In the genomic region with DNA sequence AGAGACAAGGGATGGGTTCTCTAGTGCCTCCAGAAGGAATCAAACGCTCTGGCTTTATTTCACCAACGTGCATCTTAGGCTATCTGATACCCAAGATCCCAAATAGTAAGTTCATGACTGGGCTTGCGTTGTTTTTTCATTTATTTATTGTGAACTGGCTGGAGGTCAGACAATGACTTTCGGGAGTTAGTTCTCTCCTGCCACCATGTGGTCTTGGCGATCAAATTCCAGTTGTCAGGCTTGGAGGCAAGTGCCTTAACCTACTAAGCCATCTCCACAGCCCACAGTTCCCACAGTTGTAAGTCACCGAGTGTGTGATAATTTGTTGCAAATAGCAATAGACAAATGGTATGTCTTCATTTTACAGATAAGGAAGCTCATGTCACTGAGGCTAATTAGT, we compare ENCODE assay signal across 10 mouse cellular contexts. TPM values are rescaled to one million over a fixed set of nuclear protein-coding genes. Genes with fewer than 3 reads are reported as not detected.
A peak's percentile ranks its signal among the peaks of the same experiment; 100 is the strongest.
DNase-seq lines count a peak whose midpoint lies in the region; ATAC-seq and TF ChIP-seq lines count a peak whose summit lies in the region.
"Had no signal": no experiment of that assay in that cellular context is flagged by ENCODE, and none has a peak within 500 bp of the region (broad histone marks: within the 10 kb centered on the region; RNA-seq: fewer than 3 reads in every experiment).

No protein-coding gene starts in this region.

- TF ChIP-seq RAD21 in CH12.LX (IDR thresholded peaks at IDR 0.05; ENCODE audit: low read depth, low read length), result peak; percentile 16

- in situ Hi-C loops in CH12.LX (cut with MboI; ENCODE audit: low pct_ligation_motif_present, low pct_unique_long_range_greater_than_20kb, low sequenced_read_pairs), result no loop called here

- no peak overlapping the region for H3K4me3 ChIP-seq in forebrain, embryonic 14.5 days (ENCODE audit: low read depth, low read length)
- no peak overlapping the region for H3K4me3 ChIP-seq in forebrain, embryonic 15.5 days
- no peak overlapping the region for H3K4me3 ChIP-seq in layer of hippocampus, adult 2 months
- no peak overlapping the region for H3K4me3 ChIP-seq in CH12.LX (replicated peaks in 1 of 3; ENCODE audit: low read depth in 2 of 3, low read length in 2 of 3, poor library complexity in 1 of 3)
- H3K4me3 ChIP-seq: liver, embryonic 12.5 days; midbrain, embryonic 13.5 days had no signal

- DNase-seq in forebrain, embryonic 14.5 days (ENCODE audit: low spot score), result peak; percentile 2
- DNase-seq in layer of hippocampus, adult 2 months (ENCODE audit: low spot score in 2 of 2), result no peak
- no peak for DNase-seq in layer of hippocampus, adult 11-12 months (ENCODE audit: low spot score)
- DNase-seq in CH12.LX (ENCODE audit: extremely low read depth), result no peak
- peak; percentile 20 for DNase-seq in brain, embryonic 14.5 days (ENCODE audit: low read depth)
- DNase-seq in layer of hippocampus, postnatal 25 days (ENCODE audit: extremely low spot score in 1 of 2, low spot score in 1 of 2), result no peak

- no peak for ATAC-seq in forebrain, embryonic 14.5 days
- ATAC-seq in forebrain, embryonic 15.5 days (replicated peaks), result no peak
- no peak for ATAC-seq in erythroblast, adult 5-6 weeks (replicated peaks; ENCODE audit: low FRiP score, poor library complexity, severe bottlenecking)
- ATAC-seq: liver, embryonic 12.5 days; midbrain, embryonic 13.5 days had no signal

- no peak overlapping the region for H3K9ac ChIP-seq in forebrain, embryonic 14.5 days (ENCODE audit: low read length)
- H3K9ac ChIP-seq in forebrain, embryonic 15.5 days (replicated peaks), result no peak overlapping the region
- no peak overlapping the region for H3K9ac ChIP-seq in CH12.LX (ENCODE audit: insufficient read depth, low read depth)
- H3K9ac ChIP-seq: liver, embryonic 12.5 days; midbrain, embryonic 13.5 days had no signal

- H3K36me3 ChIP-seq in forebrain, embryonic 14.5 days (ENCODE audit: control insufficient read depth, insufficient read depth, low read length), result peaks cover 18% of the 10 kb centered on the region; the same call in 1 of the 2 replicates
- H3K36me3 ChIP-seq in forebrain, embryonic 15.5 days, result peaks cover 13% of the 10 kb centered on the region
- H3K36me3 ChIP-seq in CH12.LX (replicated peaks in 1 of 2; ENCODE audit: control insufficient read depth in 1 of 2, insufficient read depth in 1 of 2, low read length in 1 of 2), result peaks cover 3 to 29% of the 10 kb centered on the region in 2 experiments

- WGBS in forebrain, embryonic 14.5 days, result 85% methylated on average over 6 of the region's 6 CpGs
- 76% methylated on average over 6 of the region's 6 CpGs for WGBS in forebrain, embryonic 15.5 days

- no peaks in the 10 kb centered on the region for H3K79me2 ChIP-seq in CH12.LX (replicated peaks; ENCODE audit: control insufficient read depth, extremely low read depth, insufficient read depth, poor library complexity, severe bottlenecking)

- peak; percentile 53 for TF ChIP-seq CTCF in layer of hippocampus, adult 2 months (conservative IDR thresholded peaks at IDR 0.05)
- peak in 1 of 2 experiments; percentile 21; a peak in 2 of 4 replicates for TF ChIP-seq CTCF in CH12.LX (conservative IDR thresholded peaks at IDR 0.05 in 1 of 2, IDR thresholded peaks at IDR 0.05 in 1 of 2; ENCODE audit: low read depth in 2 of 2, low read length in 2 of 2)
- peak; percentile 11; the same call in 1 of the 2 replicates for TF ChIP-seq CTCF in brain, embryonic 14.5 days (IDR thresholded peaks at IDR 0.05; ENCODE audit: borderline replicate concordance, extremely low read depth, insufficient read depth, insufficient read length)

- H3K4me1 ChIP-seq in forebrain, embryonic 14.5 days (ENCODE audit: control insufficient read depth, insufficient read depth, low read length), result no peaks in the 10 kb centered on the region
- no peaks in the 10 kb centered on the region for H3K4me1 ChIP-seq in forebrain, embryonic 15.5 days
- peaks cover 5 to 21% of the 10 kb centered on the region in 2 experiments for H3K4me1 ChIP-seq in CH12.LX (ENCODE audit: control insufficient read depth in 1 of 2, insufficient read depth in 2 of 2)
- H3K4me1 ChIP-seq: liver, embryonic 12.5 days; midbrain, embryonic 13.5 days had no signal

- H3K27me3 ChIP-seq in forebrain, embryonic 14.5 days (replicated peaks; ENCODE audit: control insufficient read depth, insufficient read depth, low read length), result no peaks in the 10 kb centered on the region
- H3K27me3 ChIP-seq in forebrain, embryonic 15.5 days, result no peaks in the 10 kb centered on the region
- H3K27me3 ChIP-seq in CH12.LX (replicated peaks), result no peaks in the 10 kb centered on the region
- H3K27me3 ChIP-seq: liver, embryonic 12.5 days; midbrain, embryonic 13.5 days had no signal

- TF ChIP-seq EP300 in CH12.LX (IDR thresholded peaks at IDR 0.05; ENCODE audit: low read length), result no peak

- no peak for TF ChIP-seq POLR2A in CH12.LX (IDR thresholded peaks at IDR 0.05; ENCODE audit: low read depth, low read length)
- no peak for TF ChIP-seq POLR2A in brain, embryonic 14.5 days (IDR thresholded peaks at IDR 0.05; ENCODE audit: borderline replicate concordance, extremely low read depth, insufficient read depth, insufficient read length, poor library complexity, severe bottlenecking)

- peaks cover 4% of the 10 kb centered on the region; the same call in 1 of the 2 replicates for H3K9me3 ChIP-seq in forebrain, embryonic 14.5 days (replicated peaks; ENCODE audit: control insufficient read depth, low read length)
- H3K9me3 ChIP-seq in forebrain, embryonic 15.5 days, result no peaks in the 10 kb centered on the region
- no peaks in the 10 kb centered on the region for H3K9me3 ChIP-seq in CH12.LX (replicated peaks; ENCODE audit: low read length)
- H3K9me3 ChIP-seq: liver, embryonic 12.5 days; midbrain, embryonic 13.5 days had no signal

- H3K4me2 ChIP-seq in forebrain, embryonic 14.5 days (ENCODE audit: low read length), result no peak overlapping the region
- H3K4me2 ChIP-seq in forebrain, embryonic 15.5 days (replicated peaks), result no peak overlapping the region
- H3K4me2 ChIP-seq in CH12.LX (ENCODE audit: insufficient read depth, low read depth, poor library complexity, severe bottlenecking), result no peak overlapping the region
- H3K4me2 ChIP-seq: liver, embryonic 12.5 days; midbrain, embryonic 13.5 days had no signal

- H3K27ac ChIP-seq in forebrain, embryonic 14.5 days (ENCODE audit: low read depth, low read length), result no peak overlapping the region
- no peak overlapping the region for H3K27ac ChIP-seq in forebrain, embryonic 15.5 days (replicated peaks)
- H3K27ac ChIP-seq in layer of hippocampus, adult 2 months, result no peak overlapping the region
- no peak overlapping the region for H3K27ac ChIP-seq in CH12.LX (ENCODE audit: insufficient read depth, low read depth)
- H3K27ac ChIP-seq: liver, embryonic 12.5 days; midbrain, embryonic 13.5 days had no signal

- dilution Hi-C loops in CH12.LX (cut with MboI; ENCODE audit: extremely low pct_ligation_motif_present, extremely low pct_unique_long_range_greater_than_20kb, low sequenced_read_pairs), result no loop called here

TF ChIP-seq in CH12.LX, 34 proteins besides CTCF, POLR2A, EP300 and RAD21 (continues in another document):
- TF ChIP-seq CHD2 (IDR thresholded peaks at IDR 0.05; ENCODE audit: low read length), result no peak
- no peak for TF ChIP-seq ETS1 (conservative IDR thresholded peaks at IDR 0.05; ENCODE audit: low read depth, low read length)
- TF ChIP-seq SIN3A (IDR thresholded peaks at IDR 0.05; ENCODE audit: low read length), result no peak
- no peak for TF ChIP-seq MEF2A (IDR thresholded peaks at IDR 0.05; ENCODE audit: borderline replicate concordance, low read depth, low read length)
- no peak for TF ChIP-seq ZKSCAN1 (IDR thresholded peaks at IDR 0.05; ENCODE audit: borderline replicate concordance, low read depth, low read length)
- no peak for TF ChIP-seq MAFK (IDR thresholded peaks at IDR 0.05; ENCODE audit: insufficient replicate concordance, low read length)
- no peak for TF ChIP-seq RCOR1 (conservative IDR thresholded peaks at IDR 0.05; ENCODE audit: low read depth, low read length)
- no peak for TF ChIP-seq NELFE (IDR thresholded peaks at IDR 0.05; ENCODE audit: low read depth, low read length)

RNA-seq across cellular contexts. Expression of a gene that starts 30.4 kb away (rescaled TPM):
- 5.1 and 7.0 TPM in 2 replicates for polyA plus RNA-seq in forebrain, embryonic 14.5 days (2014; fragmentation: Nextera tagmentation; extraction: Ambion mirVana)
- 9.7 and 9.9 TPM in 2 replicates for polyA plus RNA-seq in forebrain, embryonic 15.5 days (2015; fragmentation: Nextera tagmentation; extraction: Ambion mirVana)
- total RNA-seq in layer of hippocampus, adult 2 months (2021), result 10 to 100 TPM; 22.2 to 25.6 TPM
- total RNA-seq in CH12.LX (2012; rRNA removed), result 21.6 and 24.4 TPM in 2 replicates
- 27.6 and 28.4 TPM in 2 replicates for total RNA-seq in CH12.LX (2014; rRNA removed)
- 63.2 and 67.7 TPM in 2 replicates for polyA plus RNA-seq in CH12.LX (2012; ENCODE audit: insufficient read length, low read depth)
- polyA plus RNA-seq in brain, embryonic 14.5 days (2012; rRNA removed), result 6.6 and 12.6 TPM in 2 replicates
- 5.2 and 26.5 TPM in 2 replicates for total RNA-seq in erythroblast, adult 5-6 weeks (2015; ENCODE audit: low replicate concordance)
- total RNA-seq in erythroblast, adult 5-6 weeks (2017; ENCODE audit: low replicate concordance), result 6.6 and 9.9 TPM in 2 replicates
- total RNA-seq in layer of hippocampus, postnatal 25 days (2021), result 10 to 100 TPM; 21.1 to 23.8 TPM

RNA-seq across cellular contexts. Expression of a gene that starts 45.8 kb away (rescaled TPM):
- polyA plus RNA-seq in forebrain, embryonic 14.5 days (2014; fragmentation: Nextera tagmentation; extraction: Ambion mirVana), result 90.4 and 101 TPM in 2 replicates
- 78.5 and 79.3 TPM in 2 replicates for polyA plus RNA-seq in forebrain, embryonic 15.5 days (2015; fragmentation: Nextera tagmentation; extraction: Ambion mirVana)
- 10 to 100 TPM; 18.7 to 20.7 TPM for total RNA-seq in layer of hippocampus, adult 2 months (2021)
- 25.3 and 36.8 TPM in 2 replicates for total RNA-seq in CH12.LX (2012; rRNA removed)
- 93.4 and 118 TPM in 2 replicates for total RNA-seq in CH12.LX (2014; rRNA removed)
- polyA plus RNA-seq in CH12.LX (2012; ENCODE audit: insufficient read length, low read depth), result 354 and 355 TPM in 2 replicates
- 20.3 and 21.5 TPM in 2 replicates for polyA plus RNA-seq in brain, embryonic 14.5 days (2012; rRNA removed)
- total RNA-seq in erythroblast, adult 5-6 weeks (2015; ENCODE audit: low replicate concordance), result 32.2 and 39.6 TPM in 2 replicates
- total RNA-seq in erythroblast, adult 5-6 weeks (2017; ENCODE audit: low replicate concordance), result 4.9 and 12.0 TPM in 2 replicates
- total RNA-seq in layer of hippocampus, postnatal 25 days (2021), result 10 to 100 TPM; 23.9 to 24.7 TPM

RNA-seq across cellular contexts. Expression of a gene that starts 45.9 kb away (rescaled TPM):
- 13.7 and 14.3 TPM in 2 replicates for polyA plus RNA-seq in forebrain, embryonic 14.5 days (2014; fragmentation: Nextera tagmentation; extraction: Ambion mirVana)
- 30.0 and 35.5 TPM in 2 replicates for polyA plus RNA-seq in forebrain, embryonic 15.5 days (2015; fragmentation: Nextera tagmentation; extraction: Ambion mirVana)
- 10 to 100 TPM; 11.5 to 14.1 TPM for total RNA-seq in layer of hippocampus, adult 2 months (2021)
- total RNA-seq in CH12.LX (2012; rRNA removed) (37.6 and 43.3 TPM in 2 replicates), CH12.LX (2014; rRNA removed) (81.7 and 92.8 TPM in 2 replicates)
- 34.0 and 34.7 TPM in 2 replicates for polyA plus RNA-seq in CH12.LX (2012; ENCODE audit: insufficient read length, low read depth)
- 22.0 and 29.5 TPM in 2 replicates for polyA plus RNA-seq in brain, embryonic 14.5 days (2012; rRNA removed)
- total RNA-seq in erythroblast, adult 5-6 weeks (2015; ENCODE audit: low replicate concordance), result 9.2 and 10.6 TPM in 2 replicates
- total RNA-seq in erythroblast, adult 5-6 weeks (2017; ENCODE audit: low replicate concordance), result 1.3 and 6.4 TPM in 2 replicates
- 10 to 100 TPM; 13.6 to 14.6 TPM for total RNA-seq in layer of hippocampus, postnatal 25 days (2021)

Comparison
In these comparisons a context has a peak if more than half of its experiments do, and no peak if none do; other contexts are left out.
1. DNase-seq: peak in forebrain, embryonic 14.5 days (single experiment) and brain, embryonic 14.5 days (single experiment); none in layer of hippocampus, adult 2 months (0 of 2), layer of hippocampus, adult 11-12 months (single experiment), CH12.LX (single experiment) and layer of hippocampus, postnatal 25 days (0 of 2).